Mouse (Mus musculus) heart, postnatal 0 days (tissue): ENCODE results near the gene Nav2.

ENCODE experiments used
- CTCF ChIP-seq: IDR thresholded peaks from 2 replicates; pipeline ENCODE4 v1.5.1; 2016; ENCODE audit warnings: antibody characterized with exemption, control low read depth, low read depth
- EP300 ChIP-seq: IDR thresholded peaks from 2 replicates; pipeline ENCODE4 v1.6.1; 2016; ENCODE audit warnings: antibody characterized with exemption, low read depth

DNA sequence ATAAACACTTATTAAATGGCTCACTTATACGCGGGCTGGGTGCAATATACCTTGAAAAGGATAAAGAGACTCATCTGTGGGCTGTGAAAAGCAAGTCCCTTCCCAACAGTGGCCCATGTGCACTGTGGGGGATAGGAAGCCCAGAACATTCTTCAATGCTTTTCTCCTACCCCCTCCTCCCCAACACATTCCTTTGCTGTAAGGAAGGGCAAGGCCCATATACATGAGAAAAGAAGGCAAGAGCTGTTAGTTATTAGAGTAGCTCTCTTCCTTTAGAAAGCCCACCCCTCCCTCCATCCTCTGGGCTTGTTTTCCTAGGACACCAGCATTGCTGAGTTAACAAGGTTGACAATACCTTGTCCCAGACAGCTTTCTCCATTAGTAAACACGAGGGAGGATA lies 540.1 kb downstream of the Nav2 start:
- TF ChIP-seq EP300 (no peak), CTCF (no peak)
